Mouse (Mus musculus) C2C12 (cell line): ENCODE data around the gene Fam92b.

Source experiments
- CEBPB ChIP-seq: IDR thresholded peaks from one replicate; pipeline ENCODE4 v1.6.1; 2011; ENCODE audit warnings: low read depth, mild to moderate bottlenecking, control low read depth, moderate library complexity
- CTCF ChIP-seq: IDR thresholded peaks from one replicate; pipeline ENCODE4 v1.5.1; 2011; ENCODE audit not compliant: control insufficient read depth, insufficient read depth, insufficient read length
- FOSL1 ChIP-seq: IDR thresholded peaks from one replicate; pipeline ENCODE4 v1.8.0; 2011; ENCODE audit warnings: mild to moderate bottlenecking, low read length; ENCODE audit not compliant: poor library complexity, insufficient read depth, severe bottlenecking
- MAX ChIP-seq: IDR thresholded peaks from one replicate; pipeline ENCODE4 v1.6.1; 2011; ENCODE audit warnings: mild to moderate bottlenecking, control low read depth

DNA sequence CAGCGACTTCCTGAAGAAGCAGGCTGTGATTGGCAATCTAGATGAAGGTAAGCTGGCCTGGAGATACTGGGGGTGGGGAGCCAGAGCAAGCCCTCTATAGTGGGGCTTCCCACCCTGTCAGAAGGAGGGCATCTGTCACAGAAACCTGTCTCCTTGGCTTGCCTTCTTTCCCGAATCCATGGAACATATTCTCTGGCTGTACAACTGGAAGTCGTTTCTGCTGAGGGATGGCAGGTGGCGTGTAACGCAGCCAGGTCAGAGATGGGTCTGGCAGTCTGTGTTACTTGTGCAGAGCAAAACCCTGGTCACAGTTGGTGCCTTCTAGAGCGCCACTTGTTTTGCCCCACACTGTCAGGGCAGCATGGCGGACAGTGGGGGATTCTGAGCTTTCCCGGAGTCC, 16.9 kb downstream of the Fam92b start:
- no peak for TF ChIP-seq CTCF
- no peak for TF ChIP-seq FOSL1
- no peak for TF ChIP-seq MAX
- no peak for TF ChIP-seq CEBPB
